Mouse (Mus musculus): Measurements from ENCODE around the gene Ndufa4l2. TPM values are rescaled to one million over a fixed set of nuclear protein-coding genes. Genes with fewer than 3 reads are reported as not detected.

Ndufa4l2 gene
- polyA plus RNA-seq, 1 experiment from 2014 or later: 21.9 TPM

- Histone ChIP-seq H3K36me3 (ENCODE audit: control insufficient read depth, insufficient read depth) (peaks cover 90% of the 10 kb centered on the region), H3K27me3 (replicated peaks; ENCODE audit: control insufficient read depth, insufficient read depth, low read length) (no peaks in the 10 kb centered on the region), H3K4me1 (replicated peaks; ENCODE audit: control insufficient read depth, insufficient read depth, low read length) (no peaks in the 10 kb centered on the region), H3K9ac (ENCODE audit: low read depth, low read length) (no peak overlapping the region), H3K4me2 (replicated peaks; ENCODE audit: low read depth) (no peak overlapping the region), H3K27ac (ENCODE audit: low read depth, low read length) (no peak overlapping the region), H3K4me3 (ENCODE audit: low read depth, low read length) (no peak overlapping the region), H3K9me3 (ENCODE audit: control insufficient read depth) (no peaks in the 10 kb centered on the region)
- peak; percentile 62 for TF ChIP-seq CTCF (IDR thresholded peaks at IDR 0.05; ENCODE audit: low read depth)
- ATAC-seq: no peak
- 91% methylated on average over 7 of the region's 7 CpGs for WGBS
Observed at GRCm38 (mm10) chr10:127546505-127546904, 31.7 kb downstream of the Ndufa4l2 start.

GRCm38 (mm10) chr10:127548236-127548635, 33.5 kb downstream of the Ndufa4l2 start:
- ATAC-seq: no peak
- no peak for TF ChIP-seq CTCF (IDR thresholded peaks at IDR 0.05; ENCODE audit: low read depth)
- 94% methylated on average over 15 of the region's 15 CpGs for WGBS

GRCm38 (mm10) chr10:127549892-127550291, 35.1 kb downstream of the Ndufa4l2 start:
- TF ChIP-seq CTCF (IDR thresholded peaks at IDR 0.05; ENCODE audit: low read depth): no peak
- Histone ChIP-seq H3K4me3 (ENCODE audit: low read depth, low read length) (no peak overlapping the region), H3K4me2 (replicated peaks; ENCODE audit: low read depth) (no peak overlapping the region), H3K27ac (ENCODE audit: low read depth, low read length) (no peak overlapping the region), H3K27me3 (replicated peaks; ENCODE audit: control insufficient read depth, insufficient read depth, low read length) (no peaks in the 10 kb centered on the region), H3K9me3 (ENCODE audit: control insufficient read depth) (no peaks in the 10 kb centered on the region), H3K36me3 (ENCODE audit: control insufficient read depth, insufficient read depth) (peaks cover 98% of the 10 kb centered on the region), H3K9ac (ENCODE audit: low read depth, low read length) (no peak overlapping the region), H3K4me1 (replicated peaks; ENCODE audit: control insufficient read depth, insufficient read depth, low read length) (no peaks in the 10 kb centered on the region)
- ATAC-seq: no peak
- 93% methylated on average over 17 of the region's 17 CpGs for WGBS

More at GRCm38 (mm10) chr10:127548236-127548635, 33.5 kb downstream of the Ndufa4l2 start:
- Histone ChIP-seq H3K9ac (ENCODE audit: low read depth, low read length) (no peak overlapping the region), H3K36me3 (ENCODE audit: control insufficient read depth, insufficient read depth) (peaks cover 92% of the 10 kb centered on the region), H3K27ac (ENCODE audit: low read depth, low read length) (no peak overlapping the region), H3K9me3 (ENCODE audit: control insufficient read depth) (no peaks in the 10 kb centered on the region), H3K4me2 (replicated peaks; ENCODE audit: low read depth) (no peak overlapping the region), H3K27me3 (replicated peaks; ENCODE audit: control insufficient read depth, insufficient read depth, low read length) (no peaks in the 10 kb centered on the region), H3K4me1 (replicated peaks; ENCODE audit: control insufficient read depth, insufficient read depth, low read length) (no peaks in the 10 kb centered on the region), H3K4me3 (ENCODE audit: low read depth, low read length) (no peak overlapping the region)

- Histone ChIP-seq H3K27me3 (replicated peaks; ENCODE audit: control insufficient read depth, insufficient read depth, low read length) (no peaks in the 10 kb centered on the region), H3K9ac (ENCODE audit: low read depth, low read length) (no peak overlapping the region), H3K4me3 (ENCODE audit: low read depth, low read length) (no peak overlapping the region), H3K9me3 (ENCODE audit: control insufficient read depth) (no peaks in the 10 kb centered on the region), H3K27ac (ENCODE audit: low read depth, low read length) (no peak overlapping the region), H3K36me3 (ENCODE audit: control insufficient read depth, insufficient read depth) (peaks cover 95% of the 10 kb centered on the region), H3K4me2 (replicated peaks; ENCODE audit: low read depth) (no peak overlapping the region), H3K4me1 (replicated peaks; ENCODE audit: control insufficient read depth, insufficient read depth, low read length) (no peaks in the 10 kb centered on the region)
- 80% methylated on average over 18 of the region's 18 CpGs for WGBS
- peak; percentile 84 for TF ChIP-seq CTCF (IDR thresholded peaks at IDR 0.05; ENCODE audit: low read depth)
- ATAC-seq: peak; percentile 2; the same call in 1 of the 2 replicates
Observed at GRCm38 (mm10) chr10:127555703-127556102, 40.9 kb downstream of the Ndufa4l2 start.

- Histone ChIP-seq H3K4me1 (replicated peaks; ENCODE audit: control insufficient read depth, insufficient read depth, low read length) (no peaks in the 10 kb centered on the region), H3K4me2 (replicated peaks; ENCODE audit: low read depth) (no peak overlapping the region), H3K27ac (ENCODE audit: low read depth, low read length) (no peak overlapping the region), H3K4me3 (ENCODE audit: low read depth, low read length) (no peak overlapping the region), H3K27me3 (replicated peaks; ENCODE audit: control insufficient read depth, insufficient read depth, low read length) (no peaks in the 10 kb centered on the region), H3K9me3 (ENCODE audit: control insufficient read depth) (no peaks in the 10 kb centered on the region), H3K9ac (ENCODE audit: low read depth, low read length) (no peak overlapping the region), H3K36me3 (ENCODE audit: control insufficient read depth, insufficient read depth) (peaks cover 93% of the 10 kb centered on the region)
- 88% methylated on average over 13 of the region's 13 CpGs for WGBS
- TF ChIP-seq CTCF (IDR thresholded peaks at IDR 0.05; ENCODE audit: low read depth): peak; percentile 57
- no peak for ATAC-seq
Observed at GRCm38 (mm10) chr10:127557397-127557796, 42.6 kb downstream of the Ndufa4l2 start.

- Histone ChIP-seq H3K4me1 (replicated peaks; ENCODE audit: control insufficient read depth, insufficient read depth, low read length) (no peaks in the 10 kb centered on the region), H3K4me3 (ENCODE audit: low read depth, low read length) (no peak overlapping the region), H3K36me3 (ENCODE audit: control insufficient read depth, insufficient read depth) (peaks cover 90% of the 10 kb centered on the region), H3K27me3 (replicated peaks; ENCODE audit: control insufficient read depth, insufficient read depth, low read length) (no peaks in the 10 kb centered on the region), H3K27ac (ENCODE audit: low read depth, low read length) (no peak overlapping the region), H3K4me2 (replicated peaks; ENCODE audit: low read depth) (no peak overlapping the region), H3K9ac (ENCODE audit: low read depth, low read length) (no peak overlapping the region), H3K9me3 (ENCODE audit: control insufficient read depth) (no peaks in the 10 kb centered on the region)
- TF ChIP-seq CTCF (IDR thresholded peaks at IDR 0.05; ENCODE audit: low read depth): peak; percentile 58
- no peak for ATAC-seq
Observed at GRCm38 (mm10) chr10:127561145-127561544, 46.4 kb downstream of the Ndufa4l2 start.

GRCm38 (mm10) chr10:127563840-127564239, 49.1 kb downstream of the Ndufa4l2 start:
- H3K27me3 ChIP-seq (replicated peaks; ENCODE audit: control insufficient read depth, insufficient read depth, low read length): no peaks in the 10 kb centered on the region
- no peak for TF ChIP-seq CTCF (IDR thresholded peaks at IDR 0.05; ENCODE audit: low read depth)
- no peaks in the 10 kb centered on the region for H3K9me3 ChIP-seq (ENCODE audit: control insufficient read depth)
- no peak overlapping the region for H3K9ac ChIP-seq (ENCODE audit: low read depth, low read length)
- no peak overlapping the region for H3K4me2 ChIP-seq (replicated peaks; ENCODE audit: low read depth)
- H3K4me1 ChIP-seq (replicated peaks; ENCODE audit: control insufficient read depth, insufficient read depth, low read length): no peaks in the 10 kb centered on the region
- ATAC-seq: no peak
- no peak overlapping the region for H3K27ac ChIP-seq (ENCODE audit: low read depth, low read length)
- no peak overlapping the region for H3K4me3 ChIP-seq (ENCODE audit: low read depth, low read length)
- 74% methylated on average over 8 of the region's 8 CpGs for WGBS
- H3K36me3 ChIP-seq (ENCODE audit: control insufficient read depth, insufficient read depth): peaks cover 86% of the 10 kb centered on the region

All from intestine, postnatal 0 days (tissue).